Mouse (Mus musculus) urinary bladder, adult 18-20 months (tissue): ENCODE results near the gene Umad1.
"Not testable (repeated sequence)": the region's sequence is repeated elsewhere in the genome, so short reads cannot be mapped to it uniquely, and the experiment has no call there.

Experiments used
- DNase-seq, 2 experiments: peaks; one replicate each; pipeline ENCODE4 v3.0.0; 2022; ENCODE audit warnings: low spot score in 2 of 2, mixed read lengths in 2 of 2

Gene Umad1

DNA sequence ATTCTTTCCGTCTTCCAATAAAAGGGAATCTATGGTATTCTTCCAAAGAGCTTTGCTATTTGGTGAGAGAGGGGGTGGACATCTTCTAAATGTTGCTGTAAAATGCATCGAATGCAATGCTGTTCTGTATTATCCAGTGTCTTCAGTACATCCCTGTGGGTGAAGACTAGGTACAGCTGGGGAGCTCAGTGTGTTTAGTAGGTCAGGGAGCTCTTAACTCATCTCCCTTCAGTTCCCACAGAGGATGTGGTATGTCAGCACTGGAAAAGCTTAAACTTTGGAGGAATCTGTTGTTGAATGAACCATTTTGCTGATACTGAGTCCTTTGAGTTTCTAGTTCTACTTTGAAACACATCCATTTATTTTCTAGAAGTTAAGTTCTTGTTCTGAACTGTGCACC lies 53.5 kb downstream of the Umad1 start:
- DNase-seq = no peak

DNA sequence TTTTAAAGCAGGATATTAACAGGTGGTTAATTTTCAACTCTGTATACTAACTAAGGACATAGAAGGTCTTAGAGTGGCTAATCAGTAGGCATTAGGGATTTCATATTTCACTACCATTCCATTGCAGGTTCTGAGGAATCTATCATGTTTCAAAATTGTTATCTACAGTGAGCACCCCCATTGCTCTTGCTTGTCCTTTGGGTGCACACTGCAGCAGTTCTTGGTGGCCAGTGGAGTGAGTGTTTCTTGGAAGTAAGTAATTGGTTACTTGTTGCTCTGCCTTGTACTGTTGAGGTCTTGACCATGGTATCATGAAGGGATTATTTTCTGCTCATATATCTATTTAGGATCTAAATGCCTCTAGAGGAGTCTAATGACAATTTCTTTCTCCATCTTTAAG lies 57.1 kb downstream of the Umad1 start:
- DNase-seq = no peak

DNA sequence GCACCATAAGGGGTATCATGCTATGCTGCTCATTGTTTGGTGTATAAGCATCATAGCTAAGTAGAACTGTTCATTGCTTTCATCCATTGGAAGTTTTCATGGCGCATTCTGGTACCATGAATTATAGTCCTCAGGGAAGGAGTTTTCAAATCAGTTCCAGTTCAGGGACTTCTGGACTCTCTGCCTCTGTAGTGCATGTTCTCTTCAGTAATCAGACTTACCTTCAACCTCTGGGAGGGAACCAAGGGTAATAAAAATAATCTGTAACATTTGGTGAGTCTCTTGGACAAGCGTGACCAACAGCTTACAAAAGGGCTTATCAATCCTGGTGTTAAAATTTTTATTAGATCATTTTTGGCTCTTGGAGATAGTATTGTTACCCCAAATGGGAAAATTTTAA lies 60.5 kb downstream of the Umad1 start:
- no peak for DNase-seq

DNA sequence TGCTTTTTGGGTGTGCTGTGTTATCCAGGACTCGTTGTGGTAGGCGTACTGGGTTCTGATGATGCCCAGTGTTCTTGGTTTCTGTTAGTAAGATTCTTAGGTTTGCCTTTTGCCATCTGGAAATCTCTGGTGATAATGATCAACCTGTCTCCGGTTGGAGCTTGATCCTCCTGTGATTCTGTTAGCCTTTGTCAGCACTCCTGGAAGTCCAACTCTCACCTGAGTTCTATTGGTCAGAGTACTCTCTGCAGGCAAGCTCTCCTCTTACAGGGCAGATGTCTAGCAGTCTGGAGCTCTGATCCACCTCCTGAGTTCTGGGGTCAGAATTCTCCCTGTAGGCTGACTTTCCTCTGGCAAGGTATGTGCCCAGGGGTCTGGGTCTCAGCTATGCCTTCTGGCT lies 72.4 kb downstream of the Umad1 start:
- DNase-seq = not testable (repeated sequence)

DNA sequence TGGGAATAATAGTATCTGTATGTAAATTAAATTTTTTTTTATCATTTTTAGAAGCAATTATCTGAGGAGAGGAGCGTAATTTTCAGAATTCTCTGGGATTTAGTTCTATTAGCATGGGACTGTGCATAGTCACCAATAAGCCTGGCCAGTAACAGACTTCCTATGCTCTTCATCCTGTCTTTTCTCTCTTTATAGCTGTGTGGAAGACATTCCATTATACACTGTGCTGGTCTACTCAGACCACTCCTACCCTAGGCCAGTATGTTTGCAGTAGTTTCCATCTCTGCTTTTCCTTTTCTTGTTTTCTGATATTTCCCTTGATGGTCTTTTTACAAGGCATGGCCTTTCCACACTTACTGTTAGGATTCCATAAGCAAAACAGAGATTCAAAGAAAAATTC lies 74.3 kb downstream of the Umad1 start:
- no peak for DNase-seq

DNA sequence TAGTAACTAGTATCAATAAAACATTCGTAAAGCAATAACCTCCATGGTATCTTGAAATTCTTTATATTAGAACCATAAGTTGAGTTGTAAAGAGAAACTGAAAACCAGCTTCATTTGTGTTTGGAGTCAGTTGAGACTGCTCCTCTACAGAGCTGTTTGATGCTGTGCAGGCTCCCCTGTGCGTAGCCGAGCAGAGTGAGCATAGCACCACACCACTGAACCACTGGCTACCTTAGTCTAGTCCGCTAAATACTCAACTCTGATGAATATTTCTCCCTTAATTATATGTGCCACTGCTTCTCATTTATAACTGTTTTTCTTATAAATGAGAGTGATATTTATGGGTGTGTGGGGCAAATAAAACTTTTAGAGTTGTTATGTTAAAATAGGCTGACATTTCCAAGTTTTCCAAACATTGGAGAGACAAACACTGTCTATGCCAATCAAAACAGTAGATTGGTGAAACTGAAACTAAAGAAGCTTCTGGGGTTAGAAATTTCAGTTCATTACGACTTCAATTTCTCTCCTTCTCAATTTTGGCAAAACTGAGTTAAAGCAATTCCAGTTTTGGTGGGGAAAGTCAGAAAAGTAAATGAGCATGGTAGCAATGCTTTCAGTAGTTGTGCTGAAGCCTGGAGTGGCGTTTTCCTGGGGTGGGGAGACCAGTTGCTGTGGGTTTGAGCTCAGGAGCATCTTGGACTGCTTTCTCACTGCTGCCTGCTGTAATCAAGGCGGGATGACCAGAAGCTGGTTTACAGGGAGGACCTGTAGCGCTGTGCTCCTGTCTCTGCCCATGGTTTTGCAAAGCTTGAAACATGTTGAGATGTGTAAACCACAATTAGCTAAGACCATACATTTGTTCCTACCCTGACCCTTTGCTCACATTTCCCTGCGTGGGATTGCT lies 77.7 kb downstream of the Umad1 start:
- no peak for DNase-seq

DNA sequence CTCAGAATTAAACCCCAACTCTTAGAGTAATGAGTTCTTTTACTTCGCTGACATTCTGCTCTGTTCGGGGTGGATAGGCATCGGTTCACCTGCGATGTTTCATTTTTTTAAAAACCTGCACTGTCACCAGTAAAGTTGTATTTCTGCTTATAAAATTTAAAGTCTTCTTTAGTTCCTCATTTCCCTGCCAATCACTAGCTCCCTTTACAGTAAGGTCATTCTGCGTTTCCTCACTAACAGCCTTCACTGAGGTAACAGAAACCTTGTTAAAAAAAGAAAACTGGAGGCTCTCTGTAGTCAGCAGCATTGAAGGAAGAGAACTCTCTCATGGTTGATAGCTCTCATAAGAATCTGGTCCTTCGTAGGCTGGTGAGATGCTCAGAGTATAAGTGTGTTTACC lies 80.4 kb downstream of the Umad1 start:
- DNase-seq = no peak

DNA sequence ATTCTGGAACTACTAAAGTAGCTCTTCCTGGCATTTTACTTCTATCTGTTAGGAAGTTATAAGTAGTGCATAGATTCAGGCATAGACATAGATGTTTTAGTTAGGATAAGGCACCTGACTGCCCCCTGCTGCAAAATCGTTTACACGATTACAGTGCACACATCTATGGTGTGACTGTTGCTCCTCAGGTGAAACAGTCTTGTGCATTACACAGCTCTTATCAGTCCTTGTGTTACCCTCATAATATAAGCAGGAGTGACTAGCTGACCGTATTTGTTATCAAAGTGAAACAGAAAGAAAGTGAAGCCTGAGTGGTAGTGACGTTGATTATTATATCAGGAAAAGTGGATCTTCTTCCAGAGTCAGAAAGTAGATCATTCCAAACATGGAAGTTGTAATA lies 84.2 kb downstream of the Umad1 start:
- DNase-seq = no peak

DNA sequence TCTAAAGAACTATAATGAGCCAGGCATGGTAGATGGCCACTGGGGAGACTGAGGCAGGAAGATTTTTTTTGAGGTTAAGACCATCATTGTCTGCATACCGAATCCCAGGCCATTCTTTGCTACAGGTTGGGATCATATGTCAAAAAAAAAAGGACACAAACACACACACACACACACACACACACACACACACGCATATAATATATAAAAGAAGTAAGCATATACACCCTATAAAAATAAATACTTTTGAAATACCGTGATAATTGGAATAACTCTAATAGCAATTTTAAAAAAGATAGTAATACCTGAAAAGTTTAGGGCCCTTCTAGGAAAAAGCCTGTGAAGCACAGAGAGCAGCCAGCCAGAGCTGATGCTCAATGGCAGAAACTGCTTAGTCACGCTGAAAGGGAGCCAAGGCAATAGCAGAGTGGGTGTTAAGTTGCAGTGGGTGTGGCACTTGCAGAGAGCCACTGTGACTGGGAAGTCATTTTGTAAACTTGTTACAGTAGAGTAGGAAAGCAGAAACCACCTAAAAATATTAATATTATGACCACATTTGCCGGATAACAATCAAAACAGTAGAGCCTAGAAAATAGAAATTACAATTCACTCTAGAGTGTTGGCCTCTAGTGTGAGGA lies 86.2 kb downstream of the Umad1 start:
- DNase-seq = peak in 1 of 2 experiments; percentile 30

DNA sequence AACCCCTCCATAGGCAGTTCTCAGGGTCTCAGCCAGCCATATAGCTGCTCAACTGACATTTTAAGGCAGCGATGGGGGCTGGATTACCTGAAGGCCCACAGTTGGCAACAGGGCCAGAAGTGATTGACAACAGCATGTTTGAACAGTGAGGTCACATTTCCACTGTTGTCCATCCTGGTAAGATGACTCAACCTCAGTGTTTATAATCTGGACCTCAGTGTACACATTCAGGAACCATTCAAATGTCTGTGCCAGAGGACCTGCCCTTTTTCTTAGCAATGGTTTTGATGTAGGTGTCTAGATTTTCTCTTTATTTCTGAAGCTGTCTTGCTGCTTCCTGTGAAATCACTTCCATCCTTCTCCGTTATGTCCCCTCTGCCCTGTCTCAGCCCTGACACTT lies 88.1 kb downstream of the Umad1 start:
- no peak for DNase-seq

DNA sequence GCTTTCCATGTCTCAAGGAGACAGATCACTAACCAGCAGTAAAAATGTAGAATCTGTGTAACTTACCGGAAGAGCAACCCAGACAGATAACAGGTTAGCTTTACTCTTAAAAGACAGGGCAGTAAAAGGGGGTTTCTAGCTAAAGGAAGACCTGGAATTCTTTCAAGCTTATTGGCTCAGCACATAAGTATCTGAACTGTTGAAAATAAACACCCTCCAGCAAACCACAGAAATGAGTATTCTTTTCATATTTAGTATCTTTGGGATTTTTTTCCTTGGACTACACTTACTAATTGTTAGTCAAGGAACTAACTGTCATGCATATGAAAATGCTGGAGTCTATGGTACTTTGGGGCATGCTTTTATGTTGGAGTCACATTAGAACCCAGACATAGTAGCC lies 89.3 kb downstream of the Umad1 start:
- no peak for DNase-seq

DNA sequence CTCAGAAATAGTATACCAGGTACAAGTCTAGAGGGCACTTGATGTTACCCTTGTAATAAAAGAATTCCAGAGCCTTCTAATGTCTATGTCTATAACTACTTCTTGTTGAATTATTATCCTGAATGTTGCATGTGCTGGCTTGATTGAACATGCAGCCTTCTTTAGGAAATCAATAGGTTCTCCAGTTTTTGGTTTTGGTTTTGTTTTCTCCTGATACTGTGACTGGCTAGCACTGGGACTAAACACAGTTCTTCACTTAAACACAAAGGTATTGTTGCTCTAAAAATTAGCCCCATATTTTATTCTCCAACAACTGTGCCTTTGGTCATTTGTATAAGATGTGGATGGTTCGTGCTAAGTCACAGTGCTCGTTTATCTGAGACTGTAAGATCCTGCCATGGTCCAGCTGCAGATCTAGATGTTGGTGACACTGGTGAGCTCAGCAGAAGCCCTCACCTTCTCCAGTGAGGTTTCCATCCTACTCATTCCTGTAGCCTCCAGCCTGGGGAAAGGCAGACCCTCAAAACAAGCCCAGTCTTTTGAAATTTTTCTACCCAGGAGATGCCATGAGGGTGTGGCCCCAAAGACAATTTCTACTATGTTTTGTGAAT lies 90.1 kb downstream of the Umad1 start:
- DNase-seq = no peak

DNA sequence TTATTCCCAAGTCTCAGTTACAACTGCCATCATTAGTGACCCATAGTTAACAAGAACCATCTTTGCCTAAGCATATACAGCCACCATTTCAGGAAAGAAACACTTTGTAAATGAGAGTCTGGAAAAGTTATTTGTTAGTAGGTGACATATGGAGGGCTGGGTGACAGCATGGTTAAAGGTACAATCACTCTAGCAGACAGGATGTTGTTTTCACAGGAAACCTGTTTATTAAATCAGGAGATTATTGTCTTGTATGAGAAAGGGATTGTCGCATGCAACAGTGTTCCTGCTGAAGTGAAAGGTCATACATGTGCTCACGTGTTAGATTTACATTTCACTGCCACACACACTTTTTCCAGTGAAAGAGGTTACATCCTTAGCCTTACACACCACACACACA lies 92.4 kb downstream of the Umad1 start:
- DNase-seq = no peak

DNA sequence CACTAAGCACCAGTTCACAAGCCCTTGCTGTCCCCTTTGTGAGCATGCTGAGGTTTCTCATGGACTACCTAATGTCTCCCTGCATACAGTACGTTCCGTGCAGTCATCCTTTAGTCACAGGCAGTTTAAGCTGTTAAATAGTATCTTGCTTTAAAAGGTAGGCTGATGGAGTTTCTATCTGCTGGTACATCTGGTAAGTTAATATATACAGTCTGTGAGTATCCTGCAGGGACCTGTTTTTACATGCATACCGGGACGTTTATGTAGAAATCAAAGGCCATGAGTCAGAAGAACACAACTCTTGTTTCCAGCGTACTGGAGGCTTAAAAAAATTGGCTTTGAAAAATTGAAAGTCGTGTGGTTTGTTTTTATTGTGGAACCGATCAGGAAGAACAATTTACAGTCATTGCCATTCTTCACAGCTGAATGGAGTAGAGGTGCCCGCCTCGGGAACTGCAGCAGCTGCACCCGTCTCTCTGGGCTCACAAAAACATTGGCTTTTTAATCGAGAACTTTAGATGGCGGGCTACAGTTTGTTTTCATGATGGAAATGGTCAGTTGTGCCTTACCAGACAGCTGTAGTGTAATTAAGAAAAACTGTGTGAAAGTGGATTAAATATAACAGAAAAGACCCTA lies 93.6 kb downstream of the Umad1 start:
- DNase-seq = no peak

DNA sequence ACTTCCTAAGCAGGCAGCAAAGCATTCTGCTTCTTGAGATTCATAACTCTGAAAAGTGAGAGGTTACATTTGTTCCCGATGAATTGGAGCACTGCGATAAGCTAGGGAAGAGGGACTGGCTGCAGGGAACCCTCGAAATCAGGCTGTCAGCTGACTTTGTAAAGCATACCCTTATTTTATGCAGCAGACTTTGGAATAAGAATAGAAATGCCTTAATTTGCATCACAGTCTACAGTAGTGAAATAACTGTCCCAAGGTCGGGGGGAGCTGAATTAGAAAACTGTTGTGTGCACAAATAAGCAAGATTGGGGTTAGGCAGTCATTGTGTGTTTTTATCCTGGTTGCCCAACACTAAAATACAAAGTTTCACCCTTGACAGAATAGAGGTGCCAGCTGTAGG lies 94.4 kb downstream of the Umad1 start:
- DNase-seq = no peak

DNA sequence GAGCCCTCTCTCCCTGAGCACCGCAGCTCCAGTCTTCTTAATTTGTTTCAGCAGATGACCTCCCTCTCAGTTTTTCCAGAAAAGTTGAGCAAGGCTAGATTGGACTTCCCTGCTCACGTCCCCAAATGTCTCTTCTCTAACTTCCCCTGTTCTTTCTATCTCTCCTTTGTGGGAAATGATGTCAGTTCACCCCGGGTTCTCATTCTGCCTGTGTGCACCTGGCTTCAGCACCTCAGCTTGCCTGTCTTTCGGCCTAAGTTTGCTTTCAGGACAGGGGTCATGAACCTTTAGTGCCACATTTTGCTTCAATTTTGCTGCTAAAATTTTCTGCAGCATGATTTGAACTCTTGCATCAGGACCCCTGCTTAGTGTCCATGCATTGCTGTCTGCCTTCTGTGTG lies 95.8 kb downstream of the Umad1 start:
- no peak for DNase-seq

DNA sequence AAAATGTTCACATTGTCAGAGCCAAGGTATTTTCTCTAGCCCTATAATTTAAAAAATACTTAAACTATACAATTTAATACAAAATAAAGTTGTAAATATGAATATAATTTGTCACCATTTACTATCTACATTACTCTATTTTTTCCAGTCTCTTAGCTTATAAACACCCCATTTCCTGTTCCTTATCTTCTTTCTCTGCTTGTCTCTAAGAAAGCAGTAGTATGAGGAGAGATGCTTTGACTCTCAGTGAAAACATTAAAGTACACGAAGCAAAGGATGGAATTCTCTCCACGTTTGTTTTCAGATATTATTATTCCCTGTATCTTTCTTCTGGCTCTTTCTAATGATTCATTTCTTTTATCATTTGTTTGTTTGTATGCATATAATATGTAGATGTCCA lies 99.1 kb downstream of the Umad1 start:
- no peak for DNase-seq

DNA sequence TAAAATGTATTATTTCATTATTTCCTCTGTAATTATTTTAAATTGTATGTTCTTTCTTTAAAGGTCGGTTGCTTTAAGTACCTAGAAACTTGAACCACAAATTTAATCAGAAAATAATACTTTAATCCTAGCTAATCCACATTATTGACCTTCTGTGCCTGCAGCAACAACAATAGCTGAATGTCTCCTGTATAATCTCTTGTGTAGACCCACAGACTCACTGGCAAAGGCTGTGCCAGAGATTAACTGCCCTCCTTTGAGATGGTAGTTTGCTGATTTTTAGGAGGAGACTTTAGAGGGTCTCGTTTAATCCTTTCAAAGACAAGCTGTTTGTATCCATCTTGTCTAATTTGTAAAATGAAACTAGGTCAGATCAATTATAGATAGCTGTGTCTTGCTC lies 99.7 kb downstream of the Umad1 start:
- no peak for DNase-seq

DNA sequence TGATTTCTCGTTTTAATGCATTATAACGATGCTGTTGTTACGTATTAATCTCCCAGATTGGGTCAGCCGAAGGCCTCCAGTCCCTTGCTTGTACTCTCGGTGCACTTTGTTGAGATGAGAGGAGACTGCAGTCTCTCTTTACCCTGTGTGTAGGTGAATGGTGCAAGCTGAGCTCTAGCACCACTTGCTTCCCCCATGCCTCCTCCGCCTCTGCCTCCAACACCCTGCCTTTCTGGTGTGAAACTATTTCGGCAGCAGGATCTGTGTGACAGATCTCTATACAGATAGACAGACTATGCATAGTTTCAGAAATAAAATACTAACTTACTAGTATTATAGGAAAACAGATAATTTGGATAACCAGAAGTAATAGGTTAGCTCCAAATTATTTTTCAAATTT lies 101.7 kb downstream of the Umad1 start:
- DNase-seq = no peak

DNA sequence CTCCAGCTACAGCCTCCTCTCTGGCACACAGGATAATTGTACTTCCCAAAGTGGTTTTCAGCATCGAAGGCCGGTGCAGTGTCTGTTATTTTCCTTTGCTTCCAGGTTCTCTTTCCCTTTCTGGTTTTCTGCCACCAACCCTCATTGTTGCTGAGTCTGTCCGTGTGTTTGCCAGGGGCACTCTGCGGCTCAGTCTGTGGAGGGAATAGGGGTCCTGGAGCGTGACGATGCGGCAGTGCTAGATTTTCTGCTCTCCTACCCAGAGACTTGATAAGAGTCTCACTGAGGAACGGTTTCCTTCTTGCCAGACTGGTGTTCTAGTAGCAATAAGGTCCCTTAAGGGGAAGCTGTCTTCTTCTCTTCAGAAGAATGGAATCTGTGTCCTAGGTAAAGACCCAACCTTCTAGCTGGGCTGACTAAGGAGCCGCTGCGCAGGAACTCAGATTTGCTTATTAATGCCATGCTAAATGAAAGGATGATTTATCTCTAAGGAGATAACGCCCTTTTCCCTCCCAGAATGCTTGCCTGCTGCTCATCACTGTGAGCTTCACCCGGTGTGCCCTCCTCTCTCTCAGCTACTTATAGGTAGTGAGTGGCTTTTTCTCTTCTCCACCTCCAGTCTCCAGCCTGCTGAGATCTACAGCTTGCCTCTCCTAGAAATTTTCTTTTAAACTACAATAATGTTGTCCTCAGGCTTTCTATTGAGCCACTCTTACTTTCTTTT lies 105.1 kb downstream of the Umad1 start:
- no peak for DNase-seq

DNA sequence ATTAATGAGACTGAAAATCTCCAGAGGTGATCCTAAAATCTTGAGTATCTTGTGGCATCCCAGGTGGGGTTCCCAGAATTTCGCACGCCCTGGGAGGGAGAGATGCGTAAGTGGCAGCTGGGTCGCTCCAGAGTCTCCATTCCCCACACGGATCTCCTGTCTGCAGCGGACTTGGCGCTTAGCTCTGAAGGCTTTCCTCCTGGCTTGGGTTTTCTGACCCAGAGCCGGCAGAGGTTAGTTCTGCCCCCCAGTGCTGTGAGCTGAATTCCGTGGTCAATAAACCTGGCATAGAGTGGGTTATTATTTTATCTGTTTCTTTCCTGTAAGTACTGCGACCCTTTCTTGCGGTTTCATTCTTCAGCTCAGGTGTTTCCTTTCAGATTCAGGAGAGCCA lies 105.7 kb downstream of the Umad1 start:
- DNase-seq = no peak

DNA sequence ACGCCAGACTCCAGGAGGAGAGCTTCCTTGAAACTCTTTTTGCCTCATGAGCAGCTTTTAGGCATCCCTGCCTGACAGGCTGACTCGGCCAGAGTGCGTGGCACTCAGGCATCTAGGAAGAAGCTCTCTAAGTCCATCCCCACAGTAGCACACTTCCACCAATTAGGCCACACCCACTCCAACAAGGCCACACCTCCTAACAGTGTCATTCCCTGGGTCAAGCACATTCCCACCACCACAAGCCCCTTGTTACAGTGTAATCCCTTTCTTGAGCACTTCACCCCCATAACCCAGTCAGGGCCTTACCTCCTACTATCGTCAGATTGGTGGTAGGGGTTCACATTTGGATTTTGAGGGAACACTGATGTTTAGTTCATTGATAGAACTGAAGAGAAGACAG lies 108.6 kb downstream of the Umad1 start:
- DNase-seq = no peak
